Mouse (Mus musculus): ENCODE data around the gene 4932411N23Rik.
"Not testable (repeated sequence)": the region's sequence is repeated elsewhere in the genome, so short reads cannot be mapped to it uniquely, and the experiment has no call there.

4932411N23Rik gene

DNA sequence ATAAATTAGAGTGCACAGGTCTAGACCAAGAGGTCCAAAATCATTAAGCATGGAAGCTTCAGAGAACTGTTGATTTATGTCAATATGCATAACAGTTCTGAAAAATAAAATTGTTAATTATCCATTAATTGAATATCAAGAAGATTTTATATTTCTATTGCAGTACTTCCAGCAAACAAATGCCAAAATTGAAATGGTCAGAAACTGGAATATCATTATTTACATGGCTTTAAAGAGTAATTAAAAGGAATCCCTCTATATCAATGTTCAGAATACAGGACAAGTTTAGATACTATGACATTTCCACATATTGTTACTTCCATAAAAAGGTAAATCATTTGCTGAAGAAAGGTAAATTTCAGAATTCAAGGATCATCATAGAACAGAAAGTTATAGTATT is at the start of gene 4932411N23Rik:
TSS of gene 4932411N23Rik (minus strand) at position 101 of the 400 bp plus-strand sequence.
- DNase-seq (ENCODE audit: low spot score in 2 of 2): no peak

DNA sequence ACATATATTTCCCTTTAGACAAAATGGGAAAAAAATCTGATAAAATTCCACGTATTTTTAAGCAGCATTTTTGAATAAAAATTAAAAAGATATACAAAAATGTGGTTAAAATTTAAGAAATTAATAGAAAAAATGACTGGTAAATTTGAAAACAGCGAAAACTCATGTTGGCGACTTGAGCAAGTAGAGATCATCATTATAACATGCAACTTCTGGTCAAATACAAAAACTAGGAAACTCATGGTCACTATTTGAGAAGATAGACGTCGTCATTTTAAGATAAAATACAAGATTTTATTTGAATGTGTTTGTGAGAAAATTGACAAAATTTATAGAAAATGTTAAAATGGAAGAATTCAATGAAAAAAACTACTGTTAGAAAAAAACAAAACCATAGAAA is 35.8 kb downstream of the 4932411N23Rik start:
- DNase-seq (ENCODE audit: low spot score in 2 of 2): no peak

DNA sequence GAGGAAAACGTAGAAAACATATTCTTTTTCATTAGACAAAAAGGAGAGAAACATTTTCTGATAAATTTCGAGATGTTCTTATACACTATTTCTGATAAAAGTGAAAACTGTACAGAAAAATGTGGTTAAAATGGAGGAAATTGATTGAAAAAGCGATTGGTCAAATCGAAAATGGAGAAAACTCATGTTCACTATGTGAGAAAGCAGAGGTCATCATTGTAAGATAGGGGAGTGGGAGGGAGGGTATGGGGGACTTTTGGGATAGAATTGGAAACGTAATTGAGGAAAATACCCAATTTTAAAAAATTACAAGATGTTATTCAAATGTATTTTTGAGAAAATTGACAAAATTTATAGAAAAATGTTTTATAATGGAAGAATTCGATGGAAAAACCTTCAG is 38.0 kb downstream of the 4932411N23Rik start:
- not testable (repeated sequence) for DNase-seq (ENCODE audit: low spot score in 2 of 2)

DNA sequence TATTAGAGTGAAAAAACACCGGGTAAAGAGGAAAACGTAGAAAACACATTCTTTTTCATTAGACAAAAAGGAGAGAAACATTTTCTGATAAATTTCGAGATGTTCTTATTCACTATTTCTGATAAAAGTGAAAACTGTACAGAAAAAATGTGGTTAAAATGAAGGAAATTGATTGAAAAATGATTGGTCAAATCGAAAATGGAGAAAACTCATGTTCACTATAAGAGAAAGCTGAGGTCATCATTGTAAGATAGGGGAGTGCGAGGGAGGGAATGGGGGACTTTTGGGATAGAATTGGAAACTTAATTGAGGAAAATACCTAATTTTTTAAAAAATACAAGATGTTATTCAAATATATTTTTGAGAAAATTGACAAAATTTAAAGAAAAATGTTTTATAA is 40.8 kb downstream of the 4932411N23Rik start:
- DNase-seq (ENCODE audit: low spot score in 2 of 2): not testable (repeated sequence)

DNA sequence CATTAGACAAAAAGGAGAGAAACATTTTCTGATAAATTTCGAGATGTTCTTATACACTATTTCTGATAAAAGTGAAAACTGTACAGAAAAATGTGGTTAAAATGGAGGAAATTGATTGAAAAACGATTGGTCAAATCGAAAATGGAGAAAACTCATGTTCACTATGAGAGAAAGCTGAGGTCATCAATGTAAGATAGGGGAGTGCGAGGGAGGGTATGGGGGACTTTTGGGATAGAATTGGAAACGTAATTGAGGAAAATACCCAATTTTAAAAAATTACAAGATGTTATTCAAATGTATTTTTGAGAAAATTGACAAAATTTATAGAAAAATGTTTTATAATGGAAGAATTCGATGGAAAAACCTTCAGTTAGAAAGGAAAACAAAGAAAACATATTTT is 42.2 kb downstream of the 4932411N23Rik start:
- DNase-seq (ENCODE audit: low spot score in 2 of 2): not testable (repeated sequence)
